Mouse (Mus musculus) liver, adult 2 months (tissue): ENCODE data around the gene Samd13. TPM values are rescaled to one million over a fixed set of nuclear protein-coding genes. Genes with fewer than 3 reads are reported as not detected.
A peak's percentile ranks its signal among the peaks of the same experiment; 100 is the strongest.

ENCODE experiments used
- DNase-seq: peaks from one replicate; pipeline ENCODE4 v3.0.0-alpha.2; 2011; ENCODE audit warnings: low read depth, low spot score; ENCODE audit errors: extremely low read depth
- H3K27ac ChIP-seq: fragments of 200-500 bp; replicated peaks from 2 replicates; pipeline ENCODE4 v1.5.1; 2012; ENCODE audit warnings: low read depth, mild to moderate bottlenecking, control low read depth, inconsistent platforms, low read length; ENCODE audit not compliant: insufficient read depth
- H3K27me3 ChIP-seq: fragments of 200-500 bp; 2 replicates; pipeline ENCODE4 v1.6.1; 2012; ENCODE audit warnings: mild to moderate bottlenecking, moderate library complexity, low read length, inconsistent platforms; ENCODE audit not compliant: control insufficient read depth, insufficient read depth
- H3K36me3 ChIP-seq: fragments of 200-500 bp; 2 replicates; pipeline ENCODE4 v1.6.1; 2012; ENCODE audit warnings: low read length, inconsistent platforms; ENCODE audit not compliant: control insufficient read depth, insufficient read depth
- H3K4me1 ChIP-seq: fragments of 200-500 bp; 2 replicates; pipeline ENCODE4 v1.6.1; 2011; ENCODE audit warnings: low read length; ENCODE audit not compliant: control insufficient read depth, insufficient read depth
- H3K4me3 ChIP-seq: fragments of 200-500 bp; 2 replicates; pipeline ENCODE4 v1.5.1; 2011; ENCODE audit warnings: low read depth, mild to moderate bottlenecking, control low read depth, low read length, moderate library complexity; ENCODE audit not compliant: insufficient read depth
- H3K79me2 ChIP-seq: fragments of 200-500 bp; 2 replicates; pipeline ENCODE4 v1.6.1; 2012; ENCODE audit warnings: inconsistent platforms, mild to moderate bottlenecking, low read length, moderate library complexity; ENCODE audit not compliant: control insufficient read depth, insufficient read depth
- H3K9ac ChIP-seq: fragments of 200-500 bp; 2 replicates; pipeline ENCODE4 v1.6.1; 2012; ENCODE audit warnings: low read depth, mild to moderate bottlenecking, control low read depth, inconsistent platforms, low read length
- CTCF ChIP-seq: fragments of 200-500 bp; IDR thresholded peaks from 2 replicates; pipeline ENCODE4 v1.5.1; 2011; ENCODE audit warnings: low read depth, low read length, control low read depth
- POLR2A ChIP-seq: fragments of 200-500 bp; IDR thresholded peaks from 2 replicates; pipeline ENCODE4 v1.6.1; 2011; ENCODE audit warnings: low read length, control low read depth; ENCODE audit not compliant: insufficient read depth; ENCODE audit errors: extremely low read depth
- WGBS: fragments of 180-500 bp; shearing (Covaris S2); methylation state at CpG from one replicate; pipeline ENCODE4 v1.1.7; 2018; 5-methylcytosine and 5-hydroxymethylcytosine counted together
- polyA plus RNA-seq: library from polyadenylated mRNA; depleted of rRNA; stranded (reverse); fragments of >200 nt; gene quantifications from 2 replicates; pipeline ENCODE4 v1.2.3, GENCODE M21; 2012; rRNA removed
- total RNA-seq: library from RNA; depleted of rRNA; stranded (reverse); fragments of >200 nt; gene quantifications from 2 replicates; pipeline ENCODE4 v1.2.3, GENCODE M21; 2014; rRNA removed

Samd13 gene
- total and polyA plus RNA-seq, 2 experiments, result not detected

GRCm38 (mm10) chr3:146598411-146598810 lies 87.0 kb downstream of the Samd13 start:
- Histone ChIP-seq H3K36me3 (peaks cover 26% of the 10 kb centered on the region), H3K27me3 (no peaks in the 10 kb centered on the region), H3K79me2 (peaks cover 23% of the 10 kb centered on the region), H3K27ac (peak overlapping the region; percentile 100), H3K9ac (peak overlapping the region; percentile 91), H3K4me1 (peaks cover 30% of the 10 kb centered on the region), H3K4me3 (peak overlapping the region; percentile 85)
- peak; percentile 62 for DNase-seq
- TF ChIP-seq POLR2A (no peak), CTCF (no peak)
- 20% methylated on average over 6 of the region's 6 CpGs for WGBS

GRCm38 (mm10) chr3:146596864-146597263 lies 88.5 kb downstream of the Samd13 start:
- H3K4me3 ChIP-seq, result peak overlapping the region; percentile 85
- TF ChIP-seq POLR2A, result no peak
- no peak for TF ChIP-seq CTCF
- peak overlapping the region; percentile 98 for H3K9ac ChIP-seq
- WGBS, result 23% methylated on average over 7 of the region's 7 CpGs
- no peaks in the 10 kb centered on the region for H3K27me3 ChIP-seq
- H3K36me3 ChIP-seq, result peaks cover 20% of the 10 kb centered on the region
- peaks cover 20% of the 10 kb centered on the region for H3K79me2 ChIP-seq
- H3K27ac ChIP-seq, result peak overlapping the region; percentile 100
- H3K4me1 ChIP-seq, result peaks cover 35% of the 10 kb centered on the region
- peak; percentile 98 for DNase-seq

- Histone ChIP-seq H3K4me3 (peak overlapping the region; percentile 48), H3K9ac (peak overlapping the region; percentile 67), H3K79me2 (peaks cover 19% of the 10 kb centered on the region), H3K27me3 (no peaks in the 10 kb centered on the region), H3K36me3 (peaks cover 15% of the 10 kb centered on the region; the same call in 1 of the 2 replicates), H3K4me1 (peaks cover 32% of the 10 kb centered on the region), H3K27ac (peak overlapping the region; percentile 92)
- 19% methylated on average over 8 of the region's 8 CpGs for WGBS
- TF ChIP-seq POLR2A (no peak), CTCF (no peak)
- DNase-seq, result peak; percentile 77
These were observed 89.0 kb downstream of the Samd13 start for GRCm38 (mm10) chr3:146596387-146596786.

- Histone ChIP-seq H3K9ac (peak overlapping the region; percentile 26), H3K27ac (peak overlapping the region; percentile 92), H3K4me1 (peaks cover 28% of the 10 kb centered on the region), H3K27me3 (no peaks in the 10 kb centered on the region), H3K79me2 (peaks cover 10% of the 10 kb centered on the region; the same call in 1 of the 2 replicates), H3K36me3 (peaks cover 6% of the 10 kb centered on the region; the same call in 1 of the 2 replicates), H3K4me3 (peak overlapping the region; percentile 6; the same call in 1 of the 2 replicates)
- WGBS, result 19% methylated on average over 6 of the region's 6 CpGs
- TF ChIP-seq CTCF, result no peak
- DNase-seq, result peak; percentile 97
These were observed 90.0 kb downstream of the Samd13 start for GRCm38 (mm10) chr3:146595440-146595839.

Other genes with a start within 250 kb of the Samd13 start
- 19.5 and 20.0 TPM in 2 replicates for gene Ctbs, start 235.8 kb downstream of the Samd13 start, total RNA-seq
- gene Ctbs, start 235.8 kb downstream of the Samd13 start, polyA plus RNA-seq, result 2.2 and 2.5 TPM in 2 replicates
- 3.0 and 5.1 TPM in 2 replicates for gene Spata1, start 185.8 kb downstream of the Samd13 start, total RNA-seq
- 0.21 and 0.57 TPM in 2 replicates for gene Spata1, start 185.8 kb downstream of the Samd13 start, polyA plus RNA-seq
- gene Gng5, start 185.8 kb downstream of the Samd13 start, total RNA-seq, result 198 and 243 TPM in 2 replicates
- 284 and 439 TPM in 2 replicates for gene Gng5, start 185.8 kb downstream of the Samd13 start, polyA plus RNA-seq
- 22.0 and 25.0 TPM in 2 replicates for gene Rpf1, start 164.2 kb downstream of the Samd13 start, total RNA-seq
- gene Rpf1, start 164.2 kb downstream of the Samd13 start, polyA plus RNA-seq, result 5.3 and 6.3 TPM in 2 replicates
- 1,668 and 2,080 TPM in 2 replicates for gene Uox, start 115.2 kb downstream of the Samd13 start, total RNA-seq
- gene Uox, start 115.2 kb downstream of the Samd13 start, polyA plus RNA-seq, result 512 and 535 TPM in 2 replicates
- 11.0 and 15.6 TPM in 2 replicates for gene Dnase2b, start 70.0 kb downstream of the Samd13 start, total RNA-seq
- gene Dnase2b, start 70.0 kb downstream of the Samd13 start, polyA plus RNA-seq, result 6.2 and 6.6 TPM in 2 replicates
- gene 4930503B20Rik, start 34.3 kb downstream of the Samd13 start, total RNA-seq, result not detected in 2 replicates
- not detected in 2 replicates for gene 4930503B20Rik, start 34.3 kb downstream of the Samd13 start, polyA plus RNA-seq
- gene Prkacb, start 127.4 kb upstream of the Samd13 start, total RNA-seq, result 32.8 and 35.1 TPM in 2 replicates
- 11.4 and 13.1 TPM in 2 replicates for gene Prkacb, start 127.4 kb upstream of the Samd13 start, polyA plus RNA-seq
- 1.7 and 1.8 TPM in 2 replicates for gene Ttll7, start 166.8 kb upstream of the Samd13 start, total RNA-seq
- 0.12 and 0.21 TPM in 2 replicates for gene Ttll7, start 166.8 kb upstream of the Samd13 start, polyA plus RNA-seq